8 mouse cellular contexts compared by ENCODE assay signal in genomic region chr11:69367616-69368355, GRCm38 (mm10). TPM values are rescaled to one million over a fixed set of nuclear protein-coding genes. Genes with fewer than 3 reads are reported as not detected.
DNase-seq lines count a peak whose midpoint lies in the region; ATAC-seq and TF ChIP-seq lines count a peak whose summit lies in the region.

No protein-coding gene starts in this region.

- DNase-seq in right cerebral cortex, postnatal 14 days: peak; percentile 19
- DNase-seq in right cerebral cortex, postnatal 25 days: no peak
- peak; percentile 81 for DNase-seq in heart, embryonic 10.5 days (ENCODE audit: low spot score)
- peak; percentile 54 for DNase-seq in kidney, postnatal 0 days (ENCODE audit: low spot score)
- DNase-seq in midbrain, embryonic 10.5 days (ENCODE audit: low spot score): peak; percentile 85
- DNase-seq in yolk sac, embryonic 10.5 days (ENCODE audit: low spot score): peak; percentile 64
- DNase-seq in layer of hippocampus, adult 9-10 months (ENCODE audit: low spot score): no peak

- peak overlapping the region; percentile 100 for H3K9ac ChIP-seq in kidney, postnatal 0 days (ENCODE audit: low read depth, low read length)

- peak overlapping the region; percentile 89 for H3K4me2 ChIP-seq in kidney, postnatal 0 days (ENCODE audit: low read length)

- TF ChIP-seq CTCF in kidney, postnatal 0 days (IDR thresholded peaks at IDR 0.05; ENCODE audit: low read depth): no peak

- 0 out of 2 replicates have a peak, but pooled peaks have one; percentile 2 for ATAC-seq in common myeloid progenitor, adult 5-6 weeks (replicated peaks; ENCODE audit: low read depth, poor library complexity, severe bottlenecking)
- ATAC-seq in kidney, postnatal 0 days (replicated peaks; ENCODE audit: low FRiP score, low read depth): peak; percentile 22

- peaks cover 14% of the 10 kb centered on the region for H3K36me3 ChIP-seq in heart, embryonic 10.5 days
- H3K36me3 ChIP-seq in kidney, postnatal 0 days (ENCODE audit: insufficient read depth, low read length): peaks cover 2% of the 10 kb centered on the region; the same call in 1 of the 2 replicates
- peaks cover 27% of the 10 kb centered on the region for H3K36me3 ChIP-seq in midbrain, embryonic 10.5 days

- H3K9me3 ChIP-seq in heart, embryonic 10.5 days: no peaks in the 10 kb centered on the region
- H3K9me3 ChIP-seq in kidney, postnatal 0 days (replicated peaks; ENCODE audit: low read length): no peaks in the 10 kb centered on the region
- no peaks in the 10 kb centered on the region for H3K9me3 ChIP-seq in midbrain, embryonic 10.5 days (replicated peaks)

- H3K27ac ChIP-seq in heart, embryonic 10.5 days: peak overlapping the region; percentile 100
- H3K27ac ChIP-seq in kidney, postnatal 0 days: peak overlapping the region; percentile 100
- peak overlapping the region; percentile 100 for H3K27ac ChIP-seq in midbrain, embryonic 10.5 days (replicated peaks)

- peaks cover 62% of the 10 kb centered on the region for H3K4me1 ChIP-seq in heart, embryonic 10.5 days
- peaks cover 41% of the 10 kb centered on the region for H3K4me1 ChIP-seq in kidney, postnatal 0 days (replicated peaks; ENCODE audit: insufficient read depth, low read length)
- H3K4me1 ChIP-seq in midbrain, embryonic 10.5 days: peaks cover 82% of the 10 kb centered on the region

- no peaks in the 10 kb centered on the region for H3K27me3 ChIP-seq in heart, embryonic 10.5 days (ENCODE audit: insufficient read depth, poor library complexity, severe bottlenecking)
- no peaks in the 10 kb centered on the region for H3K27me3 ChIP-seq in kidney, postnatal 0 days (ENCODE audit: insufficient read depth, low read length)
- no peaks in the 10 kb centered on the region for H3K27me3 ChIP-seq in midbrain, embryonic 10.5 days (ENCODE audit: low read depth, poor library complexity, severe bottlenecking)

- peak overlapping the region; percentile 99 for H3K4me3 ChIP-seq in heart, embryonic 10.5 days
- peak overlapping the region; percentile 99 for H3K4me3 ChIP-seq in kidney, postnatal 0 days (replicated peaks; ENCODE audit: low read depth, low read length)
- H3K4me3 ChIP-seq in midbrain, embryonic 10.5 days: peak overlapping the region; percentile 97

- 1% methylated on average over 22 of the region's 22 CpGs for WGBS in heart, embryonic 10.5 days
- WGBS in kidney, postnatal 0 days: 1% methylated on average over 22 of the region's 22 CpGs
- 1% methylated on average over 22 of the region's 22 CpGs for WGBS in midbrain, embryonic 10.5 days

RNA-seq across cellular contexts. Expression of gene Chd3, which starts 1.4 kb away (rescaled TPM):
- 64.5 and 68.0 TPM in 2 replicates for total RNA-seq in common myeloid progenitor, adult 5-6 weeks (2017)
- polyA plus RNA-seq in heart, embryonic 10.5 days (2016; fragmentation: Nextera tagmentation; extraction: Ambion mirVana): 15.8 and 26.5 TPM in 2 replicates
- polyA plus RNA-seq in kidney, postnatal 0 days (2015; fragmentation: Nextera tagmentation; extraction: Ambion mirVana): 38.0 and 42.3 TPM in 2 replicates
- polyA plus RNA-seq in midbrain, embryonic 10.5 days (2016; fragmentation: Nextera tagmentation; extraction: Ambion mirVana): 41.7 and 50.6 TPM in 2 replicates

RNA-seq across cellular contexts. Expression of gene Naa38, which starts 27.5 kb away (rescaled TPM):
- 181 and 216 TPM in 2 replicates for total RNA-seq in common myeloid progenitor, adult 5-6 weeks (2017)
- polyA plus RNA-seq in heart, embryonic 10.5 days (2016; fragmentation: Nextera tagmentation; extraction: Ambion mirVana): 158 and 165 TPM in 2 replicates
- polyA plus RNA-seq in kidney, postnatal 0 days (2015; fragmentation: Nextera tagmentation; extraction: Ambion mirVana): 183 and 198 TPM in 2 replicates
- 145 and 146 TPM in 2 replicates for polyA plus RNA-seq in midbrain, embryonic 10.5 days (2016; fragmentation: Nextera tagmentation; extraction: Ambion mirVana)

RNA-seq across cellular contexts. Expression of gene Rnf227, which starts 27.5 kb away (rescaled TPM):
- total RNA-seq in common myeloid progenitor, adult 5-6 weeks (2017): 8.3 and 9.0 TPM in 2 replicates
- polyA plus RNA-seq in heart, embryonic 10.5 days (2016; fragmentation: Nextera tagmentation; extraction: Ambion mirVana): 6.4 and 9.8 TPM in 2 replicates
- polyA plus RNA-seq in kidney, postnatal 0 days (2015; fragmentation: Nextera tagmentation; extraction: Ambion mirVana): 15.6 and 18.3 TPM in 2 replicates
- 18.1 and 24.6 TPM in 2 replicates for polyA plus RNA-seq in midbrain, embryonic 10.5 days (2016; fragmentation: Nextera tagmentation; extraction: Ambion mirVana)

RNA-seq across cellular contexts. Expression of gene Cyb5d1, which starts 27.6 kb away (rescaled TPM):
- 35.5 and 37.6 TPM in 2 replicates for total RNA-seq in common myeloid progenitor, adult 5-6 weeks (2017)
- 27.4 and 31.8 TPM in 2 replicates for polyA plus RNA-seq in heart, embryonic 10.5 days (2016; fragmentation: Nextera tagmentation; extraction: Ambion mirVana)
- 16.6 and 19.8 TPM in 2 replicates for polyA plus RNA-seq in kidney, postnatal 0 days (2015; fragmentation: Nextera tagmentation; extraction: Ambion mirVana)
- polyA plus RNA-seq in midbrain, embryonic 10.5 days (2016; fragmentation: Nextera tagmentation; extraction: Ambion mirVana): 50.4 and 57.3 TPM in 2 replicates

RNA-seq across cellular contexts. Expression of gene Tmem88, which starts 30.2 kb away (rescaled TPM):
- 0.46 TPM in 1 of 2 replicates, not detected in the other for total RNA-seq in common myeloid progenitor, adult 5-6 weeks (2017)
- polyA plus RNA-seq in heart, embryonic 10.5 days (2016; fragmentation: Nextera tagmentation; extraction: Ambion mirVana): 38.9 and 52.5 TPM in 2 replicates
- 55.5 and 61.3 TPM in 2 replicates for polyA plus RNA-seq in kidney, postnatal 0 days (2015; fragmentation: Nextera tagmentation; extraction: Ambion mirVana)
- 16.9 and 21.4 TPM in 2 replicates for polyA plus RNA-seq in midbrain, embryonic 10.5 days (2016; fragmentation: Nextera tagmentation; extraction: Ambion mirVana)

Comparison
In these comparisons a context has a peak if more than half of its experiments do, and no peak if none do; other contexts are left out.
1. DNase-seq: peak in right cerebral cortex, postnatal 14 days (single experiment), heart, embryonic 10.5 days (single experiment), kidney, postnatal 0 days (single experiment), midbrain, embryonic 10.5 days (single experiment) and yolk sac, embryonic 10.5 days (single experiment); none in right cerebral cortex, postnatal 25 days (single experiment) and layer of hippocampus, adult 9-10 months (single experiment).
2. Peak in every context shown above with its lines, with median percentiles within 50 percentile points of each other: H3K27ac ChIP-seq and H3K4me3 ChIP-seq.